Mouse (Mus musculus): Measurements from ENCODE around the gene Mga. TPM values are rescaled to one million over a fixed set of nuclear protein-coding genes. Genes with fewer than 3 reads are reported as not detected.

Mga gene
- polyA plus RNA-seq, 1 experiment from 2014 or later, result 44.2 TPM

- H3K27ac ChIP-seq (ENCODE audit: low read depth, low read length), result no peak overlapping the region
- no peak overlapping the region for H3K4me3 ChIP-seq (ENCODE audit: low read depth, low read length)
- ATAC-seq (ENCODE audit: low read depth), result no peak
These were observed 111.6 kb downstream of the Mga start for GRCm38 (mm10) chr2:120008672-120009071.

GRCm38 (mm10) chr2:120011462-120012200 is 114.6 kb downstream of the Mga start:
- Histone ChIP-seq H3K9me3 (ENCODE audit: control insufficient read depth, low read length) (no peaks in the 10 kb centered on the region), H3K4me2 (ENCODE audit: low read depth, low read length) (no peak overlapping the region), H3K4me3 (ENCODE audit: low read depth, low read length) (no peak overlapping the region), H3K36me3 (ENCODE audit: control insufficient read depth, insufficient read depth, low read length) (peaks cover 3% of the 10 kb centered on the region; the same call in 1 of the 2 replicates), H3K27ac (ENCODE audit: low read depth, low read length) (no peak overlapping the region), H3K27me3 (ENCODE audit: control insufficient read depth, insufficient read depth, low read length) (no peaks in the 10 kb centered on the region), H3K4me1 (ENCODE audit: control insufficient read depth, insufficient read depth, low read length) (no peaks in the 10 kb centered on the region), H3K9ac (replicated peaks; ENCODE audit: low read depth, low read length) (no peak overlapping the region)
- WGBS, result 84% methylated on average over 8 of the region's 8 CpGs
- no peak for ATAC-seq (ENCODE audit: low read depth)

More at GRCm38 (mm10) chr2:120008672-120009071, 111.6 kb downstream of the Mga start:
- no peaks in the 10 kb centered on the region for H3K4me1 ChIP-seq (ENCODE audit: control insufficient read depth, insufficient read depth, low read length)
- no peak overlapping the region for H3K4me2 ChIP-seq (ENCODE audit: low read depth, low read length)
- H3K9ac ChIP-seq (replicated peaks; ENCODE audit: low read depth, low read length), result no peak overlapping the region
- peaks cover 3% of the 10 kb centered on the region for H3K36me3 ChIP-seq (ENCODE audit: control insufficient read depth, insufficient read depth, low read length)
- 77% methylated on average over 4 of the region's 4 CpGs for WGBS
- H3K27me3 ChIP-seq (ENCODE audit: control insufficient read depth, insufficient read depth, low read length), result no peaks in the 10 kb centered on the region
- H3K9me3 ChIP-seq (ENCODE audit: control insufficient read depth, low read length), result no peaks in the 10 kb centered on the region

DNA sequence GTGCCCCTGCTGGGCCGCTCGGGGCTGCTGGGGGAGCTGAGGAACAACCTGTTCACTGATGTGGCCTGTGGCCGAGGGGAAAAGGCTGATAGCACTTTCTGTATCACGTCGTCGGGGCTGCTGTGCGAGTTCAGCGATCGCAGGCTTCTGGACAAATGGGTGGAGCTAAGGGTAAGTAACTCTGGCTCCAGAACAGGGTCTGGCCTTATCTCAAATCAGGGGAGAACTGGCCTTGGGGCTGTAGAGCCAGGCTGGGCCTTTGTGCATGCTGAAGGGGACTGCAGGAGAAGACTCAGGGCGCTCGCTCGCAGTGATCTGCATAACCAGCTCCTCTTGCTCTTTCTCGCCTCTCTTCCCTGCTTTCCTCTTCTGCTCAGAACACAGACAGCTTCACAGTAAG is 115.9 kb downstream of the Mga start:
- no peak for ATAC-seq (ENCODE audit: low read depth)
- WGBS, result 86% methylated on average over 13 of the region's 13 CpGs
- H3K4me2 ChIP-seq (ENCODE audit: low read depth, low read length), result no peak overlapping the region
- no peaks in the 10 kb centered on the region for H3K4me1 ChIP-seq (ENCODE audit: control insufficient read depth, insufficient read depth, low read length)
- no peak overlapping the region for H3K9ac ChIP-seq (replicated peaks; ENCODE audit: low read depth, low read length)
- no peaks in the 10 kb centered on the region for H3K27me3 ChIP-seq (ENCODE audit: control insufficient read depth, insufficient read depth, low read length)
- no peak overlapping the region for H3K27ac ChIP-seq (ENCODE audit: low read depth, low read length)
- H3K36me3 ChIP-seq (ENCODE audit: control insufficient read depth, insufficient read depth, low read length), result peaks cover 13% of the 10 kb centered on the region; the same call in 1 of the 2 replicates
- H3K4me3 ChIP-seq (ENCODE audit: low read depth, low read length), result no peak overlapping the region
- H3K9me3 ChIP-seq (ENCODE audit: control insufficient read depth, low read length), result no peaks in the 10 kb centered on the region

GRCm38 (mm10) chr2:120013831-120014486 is 116.9 kb downstream of the Mga start:
- ATAC-seq (ENCODE audit: low read depth), result no peak
- Histone ChIP-seq H3K9me3 (ENCODE audit: control insufficient read depth, low read length) (no peaks in the 10 kb centered on the region), H3K9ac (replicated peaks; ENCODE audit: low read depth, low read length) (no peak overlapping the region), H3K4me2 (ENCODE audit: low read depth, low read length) (no peak overlapping the region), H3K4me3 (ENCODE audit: low read depth, low read length) (no peak overlapping the region), H3K27ac (ENCODE audit: low read depth, low read length) (no peak overlapping the region), H3K27me3 (ENCODE audit: control insufficient read depth, insufficient read depth, low read length) (no peaks in the 10 kb centered on the region), H3K36me3 (ENCODE audit: control insufficient read depth, insufficient read depth, low read length) (peaks cover 22% of the 10 kb centered on the region), H3K4me1 (ENCODE audit: control insufficient read depth, insufficient read depth, low read length) (no peaks in the 10 kb centered on the region)
- WGBS, result 97% methylated on average over 2 of the region's 2 CpGs

DNA sequence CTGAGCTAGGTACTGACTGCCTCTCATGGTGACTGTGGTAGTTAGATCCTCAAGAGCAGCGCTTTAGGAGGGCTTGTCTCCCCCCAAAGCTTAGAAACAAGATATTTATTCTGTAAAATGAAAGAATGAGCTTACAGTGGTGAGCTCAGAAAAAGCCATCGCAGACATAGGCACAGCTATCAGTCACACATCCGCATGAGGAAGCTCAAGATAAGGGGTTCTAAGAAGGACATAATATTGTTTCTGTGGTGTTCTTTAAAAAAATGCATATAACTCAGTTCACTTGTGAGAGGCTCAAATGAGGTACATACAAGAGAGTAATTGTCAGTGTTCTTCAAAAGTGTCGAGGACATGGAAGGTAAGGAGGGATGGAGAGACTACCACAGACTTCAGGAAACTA is 118.9 kb downstream of the Mga start:
- ATAC-seq (ENCODE audit: low read depth), result no peak
- 95% methylated on average over 4 of the region's 4 CpGs for WGBS
- H3K36me3 ChIP-seq (ENCODE audit: control insufficient read depth, insufficient read depth, low read length), result peaks cover 40% of the 10 kb centered on the region

GRCm38 (mm10) chr2:120017599-120017998 is 120.6 kb downstream of the Mga start:
- H3K36me3 ChIP-seq (ENCODE audit: control insufficient read depth, insufficient read depth, low read length), result peaks cover 40% of the 10 kb centered on the region
- no peak overlapping the region for H3K27ac ChIP-seq (ENCODE audit: low read depth, low read length)
- no peak overlapping the region for H3K4me2 ChIP-seq (ENCODE audit: low read depth, low read length)
- no peak overlapping the region for H3K9ac ChIP-seq (replicated peaks; ENCODE audit: low read depth, low read length)
- no peak for ATAC-seq (ENCODE audit: low read depth)
- no peaks in the 10 kb centered on the region for H3K4me1 ChIP-seq (ENCODE audit: control insufficient read depth, insufficient read depth, low read length)
- H3K27me3 ChIP-seq (ENCODE audit: control insufficient read depth, insufficient read depth, low read length), result no peaks in the 10 kb centered on the region
- WGBS, result 91% methylated on average over 12 of the region's 12 CpGs
- no peaks in the 10 kb centered on the region for H3K9me3 ChIP-seq (ENCODE audit: control insufficient read depth, low read length)
- H3K4me3 ChIP-seq (ENCODE audit: low read depth, low read length), result no peak overlapping the region

More for the DNA sequence above, 118.9 kb downstream of the Mga start:
- Histone ChIP-seq H3K4me3 (ENCODE audit: low read depth, low read length) (no peak overlapping the region), H3K27me3 (ENCODE audit: control insufficient read depth, insufficient read depth, low read length) (no peaks in the 10 kb centered on the region), H3K4me2 (ENCODE audit: low read depth, low read length) (no peak overlapping the region), H3K4me1 (ENCODE audit: control insufficient read depth, insufficient read depth, low read length) (no peaks in the 10 kb centered on the region), H3K27ac (ENCODE audit: low read depth, low read length) (no peak overlapping the region), H3K9ac (replicated peaks; ENCODE audit: low read depth, low read length) (no peak overlapping the region), H3K9me3 (ENCODE audit: control insufficient read depth, low read length) (no peaks in the 10 kb centered on the region)

Small RNAs within 50 kb of the gene (microRNA-seq; reads per million reads assigned to microRNA genes)
- gene Mir7665, result not detected

Other genes with a start within 250 kb of the Mga start
- gene Ndufaf1, start 234.4 kb upstream of the Mga start, polyA plus RNA-seq (2014; fragmentation: Nextera tagmentation; extraction: Ambion mirVana), result 39.9 and 40.8 TPM in 2 replicates
- gene Rtf1, start 222.2 kb upstream of the Mga start, polyA plus RNA-seq (2014; fragmentation: Nextera tagmentation; extraction: Ambion mirVana), result 41.3 and 48.9 TPM in 2 replicates
- 0.15 and 0.19 TPM in 2 replicates for gene Itpka, start 154.9 kb upstream of the Mga start, polyA plus RNA-seq (2014; fragmentation: Nextera tagmentation; extraction: Ambion mirVana)
- gene Ltk, start 136.8 kb upstream of the Mga start, polyA plus RNA-seq (2014; fragmentation: Nextera tagmentation; extraction: Ambion mirVana), result 1.8 and 2.2 TPM in 2 replicates
- gene Rpap1, start 109.7 kb upstream of the Mga start, polyA plus RNA-seq (2014; fragmentation: Nextera tagmentation; extraction: Ambion mirVana), result 15.7 and 19.5 TPM in 2 replicates
- gene Tyro3, start 99.5 kb upstream of the Mga start, polyA plus RNA-seq (2014; fragmentation: Nextera tagmentation; extraction: Ambion mirVana), result 18.7 and 21.6 TPM in 2 replicates
- gene Mapkbp1, start 75.5 kb downstream of the Mga start, polyA plus RNA-seq (2014; fragmentation: Nextera tagmentation; extraction: Ambion mirVana), result 6.6 and 7.9 TPM in 2 replicates
- 22.8 and 25.3 TPM in 2 replicates for gene Jmjd7, start 130.3 kb downstream of the Mga start, polyA plus RNA-seq (2014; fragmentation: Nextera tagmentation; extraction: Ambion mirVana)
- 7.3 and 7.5 TPM in 2 replicates for gene Gm28042, start 130.3 kb downstream of the Mga start, polyA plus RNA-seq (2014; fragmentation: Nextera tagmentation; extraction: Ambion mirVana)
- 3.2 and 4.3 TPM in 2 replicates for gene Pla2g4b, start 136.2 kb downstream of the Mga start, polyA plus RNA-seq (2014; fragmentation: Nextera tagmentation; extraction: Ambion mirVana)

Data from neural tube, embryonic 14.5 days (tissue).